Mouse (Mus musculus) T-cell, adult 66 days (primary cell): Measurements from ENCODE around the gene Med11. TPM values are rescaled to one million over a fixed set of nuclear protein-coding genes. Genes with fewer than 3 reads are reported as not detected.

Experiments
- total RNA-seq, 2 experiments: library from RNA; stranded (reverse); gene quantifications; 3 replicates in 1 of 2; 4 replicates in 1 of 2; pipeline ENCODE4 v1.2.4; 2023

Gene Med11
- total RNA-seq, result 10 to 100 TPM; 40.1 to 41.8 TPM

DNA sequence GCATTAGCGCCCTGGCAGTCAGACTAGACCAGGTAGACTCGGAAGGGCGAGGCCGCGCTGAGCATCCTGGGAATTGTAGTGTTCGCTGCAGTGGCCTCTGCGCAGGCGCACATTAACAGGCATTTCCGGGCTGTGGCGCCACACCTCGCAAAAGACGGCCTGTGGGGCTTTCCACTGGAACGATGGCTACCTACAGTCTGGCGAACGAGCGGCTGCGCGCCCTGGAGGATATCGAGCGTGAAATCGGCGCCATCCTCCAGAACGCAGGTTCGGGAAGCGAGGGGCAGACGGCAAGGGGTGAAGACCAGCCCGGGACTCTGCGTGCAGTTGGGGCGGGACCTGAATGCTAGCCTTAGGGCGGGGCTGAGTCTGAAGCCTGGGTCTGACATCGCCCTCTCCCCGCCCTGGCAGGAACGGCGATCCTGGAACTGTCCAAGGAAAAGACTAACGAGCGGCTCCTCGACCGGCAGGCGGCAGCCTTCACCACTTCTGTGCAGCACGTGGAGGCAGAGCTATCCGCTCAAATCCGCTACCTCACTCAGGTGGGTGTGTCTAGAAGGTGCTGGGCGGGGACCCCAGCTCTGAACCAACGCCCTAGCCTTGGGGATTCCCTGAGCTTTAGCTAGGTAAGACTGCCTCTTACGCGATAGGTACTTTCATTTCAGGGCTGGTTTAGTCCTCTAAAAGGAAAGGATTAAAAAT lies at the start of gene Med11:
Gene Med11 (plus strand): TSS at position 123 of the 702 bp plus-strand sequence.

DNA sequence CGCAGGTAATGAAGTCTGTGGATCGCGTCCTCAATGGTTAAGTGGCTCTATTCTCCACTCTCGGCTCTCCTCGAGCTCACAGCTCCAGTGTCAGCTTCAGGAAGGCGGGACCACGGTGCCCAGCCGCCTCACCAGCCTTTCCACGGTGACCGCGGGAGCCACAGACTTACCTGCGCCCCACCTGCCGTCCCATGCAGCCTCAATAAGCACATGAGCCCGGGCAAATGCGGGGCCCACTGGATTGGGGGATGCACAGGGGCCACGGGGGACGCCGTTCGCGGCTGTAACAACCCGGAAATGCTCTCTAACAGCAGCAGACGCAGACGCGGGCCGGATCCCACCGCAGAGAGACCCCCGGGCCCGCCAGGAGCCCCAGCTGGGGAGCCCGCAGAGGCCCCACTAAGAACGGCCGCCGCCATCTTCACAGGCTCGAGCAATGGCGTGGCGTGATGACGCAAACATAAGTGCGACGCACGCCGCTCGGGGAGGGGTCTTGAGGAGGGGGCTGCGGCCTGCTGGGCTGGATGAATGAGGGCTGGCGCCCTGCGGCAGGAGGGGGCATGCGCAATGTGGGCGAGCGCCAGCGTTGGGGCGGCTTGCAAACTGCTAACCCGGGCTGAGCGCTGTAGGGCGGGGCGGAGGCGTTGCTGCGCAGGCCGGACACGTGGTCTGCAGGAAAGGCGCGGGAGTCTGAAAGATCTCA lies 42.0 kb upstream of the Med11 start, which contains the start of gene Pelp1:
Gene Pelp1 (minus strand): TSS at position 438 of the 703 bp plus-strand sequence.

DNA sequence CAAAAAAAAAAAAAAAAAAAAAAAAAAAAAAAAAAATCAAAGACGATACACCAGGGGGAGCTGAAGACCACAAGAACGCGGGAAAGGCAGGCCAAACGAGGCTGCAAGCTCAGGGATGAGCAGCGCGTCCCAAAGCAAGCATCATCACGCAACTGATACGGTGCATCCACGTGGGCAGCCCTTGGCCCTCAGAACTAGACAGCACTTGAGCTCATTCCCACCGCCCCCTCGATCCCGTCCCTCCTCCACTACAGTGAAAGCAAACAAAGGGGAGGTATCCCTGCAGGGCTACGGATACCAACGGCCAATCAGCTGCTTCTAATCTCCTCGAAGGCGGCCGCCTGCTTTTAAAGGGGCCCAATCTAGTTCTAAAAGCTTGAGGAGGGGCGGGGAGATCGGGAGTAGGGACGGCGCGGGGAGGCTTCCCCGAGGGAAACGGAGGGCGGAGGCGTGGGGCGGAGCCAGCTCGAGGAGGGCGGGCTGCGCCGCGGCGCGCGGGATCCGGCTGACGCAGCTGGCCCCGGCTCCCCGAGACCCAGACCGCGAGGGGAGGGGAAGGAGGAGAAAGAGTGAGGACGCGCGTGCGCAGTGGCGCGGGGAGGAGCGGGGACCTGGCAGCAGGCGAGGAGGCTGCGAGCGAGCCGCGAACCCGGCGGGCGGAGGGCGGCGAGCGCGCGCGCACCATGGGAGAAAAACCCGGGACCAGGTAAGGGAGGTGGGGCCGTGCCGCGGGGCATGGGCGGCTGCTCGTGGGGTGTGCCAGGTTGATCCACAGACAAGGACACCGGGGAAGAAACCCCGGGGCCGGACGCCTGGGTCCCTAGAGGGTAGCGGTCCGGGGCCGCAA lies 19.4 kb upstream of the Med11 start, which contains the start of gene Arrb2:
Gene Arrb2 (plus strand): TSS at position 588 of the 847 bp plus-strand sequence.

DNA sequence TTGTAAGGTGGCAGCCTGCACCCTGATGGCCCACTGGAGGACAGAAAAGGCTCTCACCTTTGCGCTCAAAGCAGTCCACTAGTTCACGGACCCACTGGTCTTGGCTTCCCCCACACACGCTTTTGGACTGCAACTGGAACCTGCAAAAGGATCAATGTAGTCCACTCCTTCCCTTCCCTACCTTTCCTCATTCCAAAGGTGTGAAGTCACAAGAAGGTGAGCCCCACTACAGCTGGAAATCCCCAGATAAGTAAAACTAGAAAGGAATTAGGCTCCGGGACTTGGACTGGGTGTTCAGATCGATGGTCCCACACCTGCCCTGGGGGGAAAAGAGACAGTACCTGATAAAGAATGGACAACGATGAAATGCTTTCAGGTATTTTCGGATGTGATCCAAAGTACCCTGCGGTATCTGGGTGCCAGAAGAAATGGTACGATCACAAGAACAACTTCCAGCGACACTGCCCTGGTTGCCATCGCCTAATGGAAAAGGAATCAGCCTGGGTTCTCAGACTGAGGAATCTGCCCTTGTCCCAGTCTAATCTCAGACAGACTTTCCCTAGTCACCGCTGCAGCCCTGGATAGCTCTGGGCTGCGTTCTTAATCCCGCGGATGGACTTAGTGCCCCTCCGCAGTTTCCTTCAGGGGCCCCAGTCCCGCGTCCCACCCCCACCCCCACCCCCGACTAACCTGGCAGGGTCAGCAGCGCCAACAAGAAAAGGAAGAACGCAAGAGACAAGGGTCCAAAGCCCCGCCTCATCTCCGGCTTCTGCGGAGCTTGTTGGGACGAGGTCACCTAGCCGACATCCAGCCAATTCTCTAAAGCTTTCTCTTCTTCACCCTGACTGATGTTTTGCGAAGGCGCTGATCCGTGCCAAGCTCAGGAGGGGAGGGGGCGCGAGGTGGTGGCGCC lies 7.2 kb downstream of the Med11 start, which contains the start of gene Zmynd15:
Gene Zmynd15 (plus strand): TSS at position 746 of the 913 bp plus-strand sequence.

DNA sequence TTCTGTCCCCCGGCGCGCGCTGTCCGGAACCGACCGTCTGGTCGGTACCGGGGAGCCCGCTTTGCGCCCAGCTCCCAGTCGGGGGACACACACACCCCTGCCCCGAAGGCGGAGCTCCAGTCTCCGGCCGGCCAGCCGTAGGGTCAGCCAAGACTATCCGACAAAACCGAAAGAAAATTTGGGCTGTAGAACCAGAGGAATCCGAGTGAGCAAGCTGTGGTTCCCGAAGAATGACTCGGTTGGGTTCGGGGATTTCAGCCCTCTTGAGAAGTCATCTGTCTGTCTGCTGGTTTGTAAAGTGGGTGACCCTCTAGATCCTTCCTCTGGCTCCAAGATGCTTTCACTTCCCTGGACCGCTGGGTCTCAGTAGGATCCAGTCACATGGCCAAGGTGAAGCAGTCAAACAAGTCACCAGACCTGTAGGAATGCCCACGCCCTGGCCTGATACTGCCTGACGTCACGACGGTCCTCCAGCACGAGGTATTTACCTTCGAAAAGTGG lies 7.9 kb downstream of the Med11 start, which contains the start of gene Cxcl16:
Gene Cxcl16 (minus strand): TSS at position 384 of the 501 bp plus-strand sequence.

Other genes with a start within 250 kb of the Med11 start
- gene Slc16a11, start 239.2 kb upstream of the Med11 start, total RNA-seq, result not detected
- gene Slc16a13, start 230.9 kb upstream of the Med11 start, total RNA-seq, result 1 to 10 TPM; 2.6 to 3.1 TPM
- under 1 TPM in 1 of 2 experiments, not detected in 1; 0.15 TPM for gene Bcl6b, start 222.1 kb upstream of the Med11 start, total RNA-seq
- gene 0610010K14Rik, start 214.0 kb upstream of the Med11 start, total RNA-seq, result 10 to 100 TPM; 67.4 to 73.0 TPM
- 1 to 10 TPM; 3.9 to 5.7 TPM for gene Gm21988, start 212.1 kb upstream of the Med11 start, total RNA-seq
- 10 to 100 TPM; 70.1 TPM for gene Rnasek, start 212.1 kb upstream of the Med11 start, total RNA-seq
- not detected for gene Alox12, start 196.6 kb upstream of the Med11 start, total RNA-seq
- gene Alox12e, start 129.3 kb upstream of the Med11 start, total RNA-seq, result not detected
- gene Alox15, start 99.9 kb upstream of the Med11 start, total RNA-seq, result not detected
- gene Pelp1, start 41.9 kb upstream of the Med11 start, total RNA-seq, result 10 to 100 TPM; 25.7 to 30.0 TPM
- 100 to 1,000 TPM; 318 to 334 TPM for gene Arrb2, start 19.3 kb upstream of the Med11 start, total RNA-seq
- 1 to 10 TPM in 1 of 2 experiments, under 1 TPM in 1; 0.71 to 1.6 TPM for gene Zmynd15, start 7.5 kb downstream of the Med11 start, total RNA-seq
- under 1 TPM in 1 of 2 experiments, not detected in 1; 0.76 TPM for gene Cxcl16, start 8.1 kb downstream of the Med11 start, total RNA-seq
- not detected for gene Tm4sf5, start 53.3 kb downstream of the Med11 start, total RNA-seq
- gene Vmo1, start 62.7 kb downstream of the Med11 start, total RNA-seq, result not detected
- gene Gltpd2, start 67.3 kb downstream of the Med11 start, total RNA-seq, result not detected
- 100 to 1,000 TPM; 130 to 135 TPM for gene Psmb6, start 73.4 kb downstream of the Med11 start, total RNA-seq
- gene Gm40193, start 81.0 kb downstream of the Med11 start, total RNA-seq, result not detected
- gene Pld2, start 88.1 kb downstream of the Med11 start, total RNA-seq, result 1 to 10 TPM; 4.8 to 5.4 TPM
- gene Mink1, start 111.0 kb downstream of the Med11 start, total RNA-seq, result 100 to 1,000 TPM; 172 to 178 TPM
- gene 4930544D05Rik, start 163.9 kb downstream of the Med11 start, total RNA-seq, result 1 to 10 TPM; 2.6 to 3.3 TPM
- gene Chrne, start 167.3 kb downstream of the Med11 start, total RNA-seq, result 1 to 10 TPM; 3.3 to 4.4 TPM
- not detected for gene Gp1ba, start 187.2 kb downstream of the Med11 start, total RNA-seq
- gene Rnf167, start 195.3 kb downstream of the Med11 start, total RNA-seq, result 100 to 1,000 TPM; 234 to 250 TPM
- gene Slc25a11, start 195.6 kb downstream of the Med11 start, total RNA-seq, result 10 to 100 TPM; 64.3 to 67.8 TPM
- 1,000 to 10,000 TPM; 1,694 to 1,755 TPM for gene Pfn1, start 202.7 kb downstream of the Med11 start, total RNA-seq
- 10 to 100 TPM; 30.7 to 31.4 TPM for gene Eno3, start 205.3 kb downstream of the Med11 start, total RNA-seq
- 10 to 100 TPM; 32.6 to 35.8 TPM for gene Spag7, start 217.5 kb downstream of the Med11 start, total RNA-seq
- 10 to 100 TPM; 43.9 to 48.0 TPM for gene Camta2, start 236.2 kb downstream of the Med11 start, total RNA-seq
- gene Inca1, start 248.2 kb downstream of the Med11 start, total RNA-seq, result under 1 TPM; 0.47 to 0.53 TPM
- gene Kif1c, start 248.6 kb downstream of the Med11 start, total RNA-seq, result 10 to 100 TPM; 29.5 to 33.2 TPM